Mouse (Mus musculus): ENCODE data around the gene Efhc1.
"Not testable (repeated sequence)": the region's sequence is repeated elsewhere in the genome, so short reads cannot be mapped to it uniquely, and the experiment has no call there.

Gene Efhc1

GRCm38 (mm10) chr1:20951300-20951763 is at the start of gene Efhc1:
Gene Efhc1 (plus strand): TSS chr1:20951626.
- peak; percentile 87 for DNase-seq (ENCODE audit: low spot score)

- no peak for DNase-seq (ENCODE audit: low spot score)
These were observed 45.8 kb upstream of the Efhc1 start for GRCm38 (mm10) chr1:20905501-20906127.

- no peak for DNase-seq (ENCODE audit: low spot score)
These were observed 45.3 kb upstream of the Efhc1 start for GRCm38 (mm10) chr1:20906128-20906515.

- DNase-seq (ENCODE audit: low spot score): no peak
These were observed 42.9 kb upstream of the Efhc1 start for GRCm38 (mm10) chr1:20908541-20908940.

GRCm38 (mm10) chr1:20912115-20912514 is 39.3 kb upstream of the Efhc1 start:
- DNase-seq (ENCODE audit: low spot score): no peak

GRCm38 (mm10) chr1:20912527-20913171 is 38.8 kb upstream of the Efhc1 start:
- no peak for DNase-seq (ENCODE audit: low spot score)

- DNase-seq (ENCODE audit: low spot score): no peak
These were observed 36.7 kb upstream of the Efhc1 start for GRCm38 (mm10) chr1:20914769-20915168.

GRCm38 (mm10) chr1:20915608-20916007 is 35.8 kb upstream of the Efhc1 start:
- no peak for DNase-seq (ENCODE audit: low spot score)

GRCm38 (mm10) chr1:20917496-20918050 is 33.9 kb upstream of the Efhc1 start:
- DNase-seq (ENCODE audit: low spot score): no peak

- no peak for DNase-seq (ENCODE audit: low spot score)
These were observed 31.7 kb upstream of the Efhc1 start for GRCm38 (mm10) chr1:20919728-20920127.

- no peak for DNase-seq (ENCODE audit: low spot score)
These were observed 30.3 kb upstream of the Efhc1 start for GRCm38 (mm10) chr1:20921081-20921528.

- no peak for DNase-seq (ENCODE audit: low spot score)
These were observed 28.6 kb upstream of the Efhc1 start for GRCm38 (mm10) chr1:20922612-20923399.

GRCm38 (mm10) chr1:20925324-20925723 is 26.1 kb upstream of the Efhc1 start:
- DNase-seq (ENCODE audit: low spot score): not testable (repeated sequence)

GRCm38 (mm10) chr1:20925926-20926325 is 25.5 kb upstream of the Efhc1 start:
- no peak for DNase-seq (ENCODE audit: low spot score)

- DNase-seq (ENCODE audit: low spot score): no peak
These were observed 25.1 kb upstream of the Efhc1 start for GRCm38 (mm10) chr1:20926376-20926775.

GRCm38 (mm10) chr1:20928487-20928886 is 22.9 kb upstream of the Efhc1 start:
- no peak for DNase-seq (ENCODE audit: low spot score)

GRCm38 (mm10) chr1:20933457-20933856 is 18.0 kb upstream of the Efhc1 start:
- peak; percentile 44 for DNase-seq (ENCODE audit: low spot score)

GRCm38 (mm10) chr1:20935106-20935505 is 16.3 kb upstream of the Efhc1 start:
- no peak for DNase-seq (ENCODE audit: low spot score)

GRCm38 (mm10) chr1:20939046-20939445 is 12.4 kb upstream of the Efhc1 start:
- peak; percentile 46 for DNase-seq (ENCODE audit: low spot score)

- DNase-seq (ENCODE audit: low spot score): peak; percentile 40
These were observed 11.3 kb upstream of the Efhc1 start for GRCm38 (mm10) chr1:20940151-20940550.

- no peak for DNase-seq (ENCODE audit: low spot score)
These were observed 10.1 kb upstream of the Efhc1 start for GRCm38 (mm10) chr1:20941322-20941721.

GRCm38 (mm10) chr1:20941857-20942256 is 9.6 kb upstream of the Efhc1 start:
- no peak for DNase-seq (ENCODE audit: low spot score)

GRCm38 (mm10) chr1:20943016-20943415 is 8.4 kb upstream of the Efhc1 start:
- DNase-seq (ENCODE audit: low spot score): no peak
